Mouse (Mus musculus): Measurements from ENCODE around the gene Rps13. TPM values are rescaled to one million over a fixed set of nuclear protein-coding genes. Genes with fewer than 3 reads are reported as not detected.

The Rps13 gene
- 42.5 and 85.8 TPM in 2 replicates for polyA plus RNA-seq (2012; rRNA removed)

GRCm38 (mm10) chr7:116333713-116334668, at the start of gene Rps13:
Rps13 (minus strand) TSS chr7:116334195.

GRCm38 (mm10) chr7:116307871-116308631, 25.9 kb downstream of the Rps13 start, which contains the start of gene Plekha7:
Plekha7 (minus strand) TSS chr7:116308376.

Other genes starting within 250 kb of the Rps13 start
- gene Gm4353, start 249.6 kb downstream of the Rps13 start, polyA plus RNA-seq (2012; rRNA removed) = 0.45 and 0.58 TPM in 2 replicates
- 12.7 and 15.1 TPM in 2 replicates for gene Plekha7, start 25.8 kb downstream of the Rps13 start, polyA plus RNA-seq (2012; rRNA removed)
- gene Pik3c2a, start 109.3 kb upstream of the Rps13 start, polyA plus RNA-seq (2012; rRNA removed) = 0.33 and 0.45 TPM in 2 replicates
- 0.27 and 0.58 TPM in 2 replicates for gene Nucb2, start 170.2 kb upstream of the Rps13 start, polyA plus RNA-seq (2012; rRNA removed)

Measured in stomach, adult 2 months (tissue).